Mouse (Mus musculus) kidney, embryonic 14.5 days (tissue): ENCODE measurements around the gene Eml3. TPM values are rescaled to one million over a fixed set of nuclear protein-coding genes. Genes with fewer than 3 reads are reported as not detected.
"Not testable (repeated sequence)": the region's sequence is repeated elsewhere in the genome, so short reads cannot be mapped to it uniquely, and the experiment has no call there.

Experiments used
- ATAC-seq: fragments of 200-750 bp; cut with Nextera tagmentation; 2 replicates; pipeline ENCODE4 v1.8.0; 2017; ENCODE audit warnings: moderate number of reproducible peaks, mild to moderate bottlenecking, moderate TSS enrichment, moderate library complexity; ENCODE audit not compliant: low FRiP score, low TSS enrichment
- H3K27ac ChIP-seq: fragments of 300-500 bp; sonication (generic); 2 replicates; pipeline ENCODE4 v1.5.1; 2014; ENCODE audit warnings: low read depth, mild to moderate bottlenecking, low read length, moderate library complexity, mixed read lengths
- H3K27me3 ChIP-seq: fragments of 300-500 bp; sonication (generic); 2 replicates; pipeline ENCODE4 v1.6.1; 2014; ENCODE audit warnings: mild to moderate bottlenecking, low read length; ENCODE audit not compliant: control insufficient read depth, insufficient read depth
- H3K36me3 ChIP-seq: fragments of 300-500 bp; sonication (generic); 2 replicates; pipeline ENCODE4 v1.6.1; 2014; ENCODE audit warnings: low read length, mixed read lengths; ENCODE audit not compliant: control insufficient read depth, insufficient read depth
- H3K4me1 ChIP-seq: fragments of 300-500 bp; sonication (generic); 2 replicates; pipeline ENCODE4 v1.6.1; 2014; ENCODE audit warnings: low read length, mixed read lengths; ENCODE audit not compliant: control insufficient read depth, insufficient read depth
- H3K4me2 ChIP-seq: fragments of 300-500 bp; sonication (generic); replicated peaks from 2 replicates; pipeline ENCODE4 v1.6.1; 2014; ENCODE audit warnings: low read depth, mild to moderate bottlenecking, low read length
- H3K4me3 ChIP-seq: fragments of 300-500 bp; sonication (generic); 2 replicates; pipeline ENCODE4 v1.5.1; 2014; ENCODE audit warnings: mild to moderate bottlenecking, low read length
- H3K9ac ChIP-seq: fragments of 300-500 bp; sonication (generic); 2 replicates; pipeline ENCODE4 v1.6.1; 2014; ENCODE audit warnings: low read depth, mild to moderate bottlenecking, low read length, moderate library complexity
- H3K9me3 ChIP-seq: fragments of 300-500 bp; sonication (generic); 2 replicates; pipeline ENCODE4 v1.6.1; 2016; ENCODE audit warnings: low read length; ENCODE audit not compliant: control insufficient read depth
- WGBS: fragments of 180-500 bp; shearing (Covaris S2); extraction: QIAGEN DNeasy Blood & Tissue Kit; methylation state at CpG from one replicate; pipeline ENCODE4 v1.1.7; 2014; 5-methylcytosine and 5-hydroxymethylcytosine counted together
- polyA plus RNA-seq: library from polyadenylated mRNA; unstranded; fragments of >200 nt; fragmentation: Nextera tagmentation; extraction: Ambion mirVana; gene quantifications from 2 replicates; pipeline ENCODE4 v1.2.1, GENCODE M21; 2014

Gene Eml3
- polyA plus RNA-seq, 1 experiment from 2014 or later, result 18.7 TPM

- no peak for ATAC-seq
- no peaks in the 10 kb centered on the region for H3K9me3 ChIP-seq
- peak overlapping the region; percentile 3; the same call in 1 of the 2 replicates for H3K27ac ChIP-seq
- H3K36me3 ChIP-seq, result peaks cover 75% of the 10 kb centered on the region
- WGBS, result 6% methylated on average over 9 of the region's 9 CpGs
- H3K4me2 ChIP-seq, result peak overlapping the region; percentile 47
- H3K4me1 ChIP-seq, result peaks cover 4% of the 10 kb centered on the region; the same call in 1 of the 2 replicates
- H3K27me3 ChIP-seq, result no peaks in the 10 kb centered on the region
- H3K4me3 ChIP-seq, result peak overlapping the region; percentile 72
- H3K9ac ChIP-seq, result peak overlapping the region; percentile 87
Measured at GRCm38 (mm10) chr19:8967893-8968292, 38.5 kb downstream of the Eml3 start.

- not testable (repeated sequence) for H3K4me1 ChIP-seq, H3K27me3 ChIP-seq, H3K9ac ChIP-seq, H3K9me3 ChIP-seq, ATAC-seq, H3K4me2 ChIP-seq, H3K27ac ChIP-seq, H3K4me3 ChIP-seq
- 83% methylated on average over 8 of the region's 8 CpGs for WGBS
- peaks cover 90% of the 10 kb centered on the region for H3K36me3 ChIP-seq
Measured at GRCm38 (mm10) chr19:8972491-8972890, 43.1 kb downstream of the Eml3 start.

GRCm38 (mm10) chr19:8974638-8975037, 45.3 kb downstream of the Eml3 start:
- no peaks in the 10 kb centered on the region for H3K9me3 ChIP-seq
- 89% methylated on average over 1 of the region's 1 CpGs for WGBS
- no peak overlapping the region for H3K27ac ChIP-seq
- H3K36me3 ChIP-seq, result peaks cover 99% of the 10 kb centered on the region
- H3K4me3 ChIP-seq, result no peak overlapping the region
- H3K4me1 ChIP-seq, result no peaks in the 10 kb centered on the region
- no peaks in the 10 kb centered on the region for H3K27me3 ChIP-seq
- no peak for ATAC-seq
- H3K9ac ChIP-seq, result no peak overlapping the region
- no peak overlapping the region for H3K4me2 ChIP-seq

- Histone ChIP-seq H3K9ac (no peak overlapping the region), H3K4me3 (no peak overlapping the region), H3K4me2 (no peak overlapping the region), H3K27ac (no peak overlapping the region), H3K36me3 (peaks cover 99% of the 10 kb centered on the region), H3K4me1 (no peaks in the 10 kb centered on the region), H3K9me3 (no peaks in the 10 kb centered on the region), H3K27me3 (no peaks in the 10 kb centered on the region)
- 97% methylated on average over 2 of the region's 2 CpGs for WGBS
- ATAC-seq, result no peak
Measured at GRCm38 (mm10) chr19:8975491-8975890, 46.1 kb downstream of the Eml3 start.

- ATAC-seq, result peak; percentile 77
- no peak overlapping the region for H3K9ac ChIP-seq
- 36% methylated on average over 3 of the region's 3 CpGs for WGBS
- H3K27me3 ChIP-seq, result no peaks in the 10 kb centered on the region
- H3K4me2 ChIP-seq, result no peak overlapping the region
- H3K27ac ChIP-seq, result no peak overlapping the region
- H3K36me3 ChIP-seq, result peaks cover 90% of the 10 kb centered on the region
- H3K4me3 ChIP-seq, result no peak overlapping the region
- H3K9me3 ChIP-seq, result no peaks in the 10 kb centered on the region
- no peaks in the 10 kb centered on the region for H3K4me1 ChIP-seq
Measured at GRCm38 (mm10) chr19:8976535-8976934, 47.2 kb downstream of the Eml3 start.

GRCm38 (mm10) chr19:8980771-8981170, 51.4 kb downstream of the Eml3 start:
- no peak for ATAC-seq
- Histone ChIP-seq H3K9me3 (no peaks in the 10 kb centered on the region), H3K36me3 (peaks cover 48% of the 10 kb centered on the region), H3K4me2 (no peak overlapping the region), H3K27me3 (no peaks in the 10 kb centered on the region), H3K4me1 (no peaks in the 10 kb centered on the region; the same call in 1 of the 2 replicates), H3K4me3 (no peak overlapping the region), H3K27ac (no peak overlapping the region), H3K9ac (no peak overlapping the region)
- WGBS, result 51% methylated on average over 5 of the region's 5 CpGs

- Histone ChIP-seq H3K36me3 (peaks cover 40% of the 10 kb centered on the region), H3K9me3 (no peaks in the 10 kb centered on the region), H3K4me1 (no peaks in the 10 kb centered on the region; the same call in 1 of the 2 replicates), H3K27me3 (no peaks in the 10 kb centered on the region), H3K9ac (no peak overlapping the region), H3K27ac (no peak overlapping the region), H3K4me3 (no peak overlapping the region), H3K4me2 (no peak overlapping the region)
- no peak for ATAC-seq
- 88% methylated on average over 2 of the region's 2 CpGs for WGBS
Measured at GRCm38 (mm10) chr19:8981450-8982168, 52.3 kb downstream of the Eml3 start.

GRCm38 (mm10) chr19:8982303-8983149, 53.2 kb downstream of the Eml3 start:
- Histone ChIP-seq H3K9me3 (no peaks in the 10 kb centered on the region), H3K4me3 (no peak overlapping the region), H3K27ac (no peak overlapping the region), H3K4me2 (no peak overlapping the region), H3K36me3 (peaks cover 31% of the 10 kb centered on the region), H3K27me3 (no peaks in the 10 kb centered on the region), H3K9ac (no peak overlapping the region), H3K4me1 (no peaks in the 10 kb centered on the region; the same call in 1 of the 2 replicates)
- no peak for ATAC-seq
- WGBS, result 45% methylated on average over 5 of the region's 5 CpGs

- H3K36me3 ChIP-seq, result peaks cover 24% of the 10 kb centered on the region
- ATAC-seq, result no peak
- H3K4me3 ChIP-seq, result no peak overlapping the region
- WGBS, result 33% methylated on average over 4 of the region's 4 CpGs
- H3K27me3 ChIP-seq, result no peaks in the 10 kb centered on the region
- peaks cover 2% of the 10 kb centered on the region for H3K4me1 ChIP-seq
- H3K27ac ChIP-seq, result no peak overlapping the region
- no peak overlapping the region for H3K9ac ChIP-seq
- no peaks in the 10 kb centered on the region for H3K9me3 ChIP-seq
- H3K4me2 ChIP-seq, result no peak overlapping the region
Measured at GRCm38 (mm10) chr19:8983150-8983650, 53.8 kb downstream of the Eml3 start.
